Mouse (Mus musculus): ENCODE results near the gene Luc7l2.
A peak's percentile ranks its signal among the peaks of the same experiment; 100 is the strongest.

DNA sequence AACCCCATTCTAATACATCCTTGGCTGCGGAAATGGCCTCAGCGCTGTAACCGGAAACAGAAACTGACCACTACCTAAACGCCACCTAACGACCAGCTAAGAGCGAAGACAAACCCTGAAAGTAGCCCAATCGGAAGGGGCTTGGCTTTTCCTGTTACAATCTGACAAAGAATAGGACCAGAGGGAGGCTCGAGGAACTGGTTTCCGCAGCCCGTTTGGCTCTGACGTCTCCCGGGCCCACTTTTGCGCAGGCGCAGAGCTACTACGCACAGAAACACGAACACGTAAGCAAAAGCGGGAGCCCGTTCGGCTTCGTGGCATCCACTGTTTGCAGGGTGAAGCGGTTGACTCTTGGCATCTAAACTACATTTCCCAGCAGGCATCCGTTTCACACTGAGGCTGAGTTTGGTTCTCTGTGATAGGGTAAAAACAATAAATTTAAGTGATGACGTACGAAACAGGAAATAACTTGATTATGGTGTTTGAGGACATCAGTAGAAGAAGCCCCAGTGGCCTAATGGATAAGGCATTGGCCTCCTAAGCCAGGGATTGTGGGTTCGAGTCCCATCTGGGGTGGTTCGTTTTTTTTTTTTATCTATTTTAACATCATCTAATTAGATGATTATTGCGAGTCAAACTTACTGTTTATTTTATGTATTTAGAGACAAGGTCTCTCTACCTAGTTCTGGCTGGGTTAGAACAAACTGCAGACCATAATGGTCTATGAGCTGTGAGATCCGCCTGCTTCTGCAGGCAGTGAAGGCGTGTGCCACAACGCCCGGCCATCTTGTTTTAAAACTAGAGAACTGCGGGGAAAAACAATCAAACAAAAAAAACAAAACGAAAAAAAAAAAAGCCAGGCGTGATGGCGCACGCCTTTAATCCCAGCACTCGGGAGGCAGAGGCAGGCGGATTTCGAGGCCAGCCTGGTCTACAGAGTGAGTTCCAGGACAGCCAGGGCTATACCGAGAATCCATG, 17.4 kb upstream of the Luc7l2 start, which contains the start of gene Fmc1:
- TF ChIP-seq CTCF (IDR thresholded peaks at IDR 0.05; ENCODE audit: extremely low read depth, insufficient read depth, insufficient read length, insufficient replicate concordance): no peak
- TF ChIP-seq POLR2A (IDR thresholded peaks at IDR 0.05; ENCODE audit: low read depth, low read length): peak; percentile 82
